Mouse (Mus musculus): ENCODE measurements around the gene Ptbp1. TPM values are rescaled to one million over a fixed set of nuclear protein-coding genes. Genes with fewer than 3 reads are reported as not detected.

Ptbp1 gene
- polyA plus RNA-seq, 1 experiment: 251 TPM

GRCm38 (mm10) chr10:79897316-79898245 lies 43.4 kb downstream of the Ptbp1 start:
- Histone ChIP-seq H3K4me1 (ENCODE audit: control insufficient read depth, insufficient read depth, insufficient read length) (peaks cover 11% of the 10 kb centered on the region; the same call in 1 of the 2 replicates), H3K27ac (ENCODE audit: insufficient read depth, low read length) (no peak overlapping the region), H3K27me3 (ENCODE audit: control insufficient read depth, insufficient read depth, low read length) (no peaks in the 10 kb centered on the region), H3K36me3 (ENCODE audit: control insufficient read depth, insufficient read depth, low read length) (peaks cover 15% of the 10 kb centered on the region), H3K4me3 (ENCODE audit: extremely low read depth, insufficient read depth, insufficient read length) (no peak overlapping the region)
- 62% methylated on average over 20 of the region's 20 CpGs for WGBS
- TF ChIP-seq CTCF (IDR thresholded peaks at IDR 0.05; ENCODE audit: extremely low read depth, insufficient read depth, insufficient read length, insufficient replicate concordance) (no peak), POLR2A (IDR thresholded peaks at IDR 0.05; ENCODE audit: low read depth, low read length) (no peak)
- DNase-seq (ENCODE audit: low read depth in 1 of 2, low spot score in 2 of 2): no peak

- WGBS: 76% methylated on average over 2 of the region's 2 CpGs
- no peak overlapping the region for H3K4me3 ChIP-seq (ENCODE audit: extremely low read depth, insufficient read depth, insufficient read length)
- TF ChIP-seq POLR2A (IDR thresholded peaks at IDR 0.05; ENCODE audit: low read depth, low read length) (no peak), CTCF (IDR thresholded peaks at IDR 0.05; ENCODE audit: extremely low read depth, insufficient read depth, insufficient read length, insufficient replicate concordance) (no peak)
- no peak overlapping the region for H3K27ac ChIP-seq (ENCODE audit: insufficient read depth, low read length)
- no peak for DNase-seq (ENCODE audit: low read depth in 1 of 2, low spot score in 2 of 2)
- H3K36me3 ChIP-seq (ENCODE audit: control insufficient read depth, insufficient read depth, low read length): peaks cover 18% of the 10 kb centered on the region
- peaks cover 11% of the 10 kb centered on the region; the same call in 1 of the 2 replicates for H3K4me1 ChIP-seq (ENCODE audit: control insufficient read depth, insufficient read depth, insufficient read length)
- H3K27me3 ChIP-seq (ENCODE audit: control insufficient read depth, insufficient read depth, low read length): no peaks in the 10 kb centered on the region
Measured at GRCm38 (mm10) chr10:79900951-79901410, 46.8 kb downstream of the Ptbp1 start.

DNA sequence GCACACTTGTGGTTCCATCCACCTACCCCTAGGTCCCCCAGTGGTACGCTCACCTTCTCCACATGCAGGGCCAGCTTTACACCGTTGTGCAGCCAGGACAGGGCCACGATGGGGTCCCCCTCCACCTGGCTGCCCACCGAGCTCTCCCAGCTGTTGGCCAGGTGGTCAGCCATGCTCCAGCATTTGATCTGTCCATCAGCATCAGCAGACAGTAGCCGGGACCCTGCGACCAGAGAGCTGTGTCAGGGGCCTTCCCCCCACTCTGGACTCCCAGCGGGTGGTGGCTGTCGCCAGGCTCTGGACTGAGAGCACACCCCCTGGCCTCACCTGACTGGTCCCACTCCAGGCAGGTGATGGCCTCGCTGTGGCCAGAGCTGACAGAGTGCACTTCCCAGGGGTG lies 52.5 kb downstream of the Ptbp1 start:
- Histone ChIP-seq H3K4me1 (ENCODE audit: control insufficient read depth, insufficient read depth, insufficient read length) (peaks cover 5% of the 10 kb centered on the region; the same call in 1 of the 2 replicates), H3K36me3 (ENCODE audit: control insufficient read depth, insufficient read depth, low read length) (peaks cover 17% of the 10 kb centered on the region), H3K27me3 (ENCODE audit: control insufficient read depth, insufficient read depth, low read length) (no peaks in the 10 kb centered on the region), H3K4me3 (ENCODE audit: extremely low read depth, insufficient read depth, insufficient read length) (no peak overlapping the region), H3K27ac (ENCODE audit: insufficient read depth, low read length) (no peak overlapping the region)
- TF ChIP-seq CTCF (IDR thresholded peaks at IDR 0.05; ENCODE audit: extremely low read depth, insufficient read depth, insufficient read length, insufficient replicate concordance) (no peak), POLR2A (IDR thresholded peaks at IDR 0.05; ENCODE audit: low read depth, low read length) (no peak)
- 95% methylated on average over 9 of the region's 9 CpGs for WGBS
- no peak for DNase-seq (ENCODE audit: low read depth in 1 of 2, low spot score in 2 of 2)

GRCm38 (mm10) chr10:79907415-79907814 lies 53.2 kb downstream of the Ptbp1 start:
- TF ChIP-seq POLR2A (IDR thresholded peaks at IDR 0.05; ENCODE audit: low read depth, low read length): no peak
- no peak for TF ChIP-seq CTCF (IDR thresholded peaks at IDR 0.05; ENCODE audit: extremely low read depth, insufficient read depth, insufficient read length, insufficient replicate concordance)
- Histone ChIP-seq H3K4me3 (ENCODE audit: extremely low read depth, insufficient read depth, insufficient read length) (no peak overlapping the region), H3K36me3 (ENCODE audit: control insufficient read depth, insufficient read depth, low read length) (peaks cover 17% of the 10 kb centered on the region), H3K27ac (ENCODE audit: insufficient read depth, low read length) (no peak overlapping the region), H3K27me3 (ENCODE audit: control insufficient read depth, insufficient read depth, low read length) (no peaks in the 10 kb centered on the region), H3K4me1 (ENCODE audit: control insufficient read depth, insufficient read depth, insufficient read length) (peaks cover 5% of the 10 kb centered on the region; the same call in 1 of the 2 replicates)
- 97% methylated on average over 10 of the region's 10 CpGs for WGBS
- DNase-seq (ENCODE audit: low read depth in 1 of 2, low spot score in 2 of 2): no peak

GRCm38 (mm10) chr10:79908167-79909091 lies 54.2 kb downstream of the Ptbp1 start, which contains the start of gene Med16:
Gene Med16 (minus strand): TSS chr10:79908923.
- Histone ChIP-seq H3K27ac (ENCODE audit: insufficient read depth, low read length) (peak within 1 kb of the TSS; percentile 100), H3K4me1 (ENCODE audit: control insufficient read depth, insufficient read depth, insufficient read length) (peaks cover 5% of the 10 kb centered on the region; the same call in 1 of the 2 replicates), H3K36me3 (ENCODE audit: control insufficient read depth, insufficient read depth, low read length) (peaks cover 17% of the 10 kb centered on the region), H3K4me3 (ENCODE audit: extremely low read depth, insufficient read depth, insufficient read length) (peak within 1 kb of the TSS; percentile 94), H3K27me3 (ENCODE audit: control insufficient read depth, insufficient read depth, low read length) (no peaks in the 10 kb centered on the region)
- peak; percentile 96 to 97 for DNase-seq (ENCODE audit: low read depth in 1 of 2, low spot score in 2 of 2)
- TF ChIP-seq CTCF (IDR thresholded peaks at IDR 0.05; ENCODE audit: extremely low read depth, insufficient read depth, insufficient read length, insufficient replicate concordance) (no peak), POLR2A (IDR thresholded peaks at IDR 0.05; ENCODE audit: low read depth, low read length) (no peak)
- WGBS: under 1% methylated on average over 52 of the region's 52 CpGs

All from spleen, adult 2 months (tissue).